Mouse (Mus musculus) embryonic facial prominence, embryonic 15.5 days (tissue): ENCODE data around the gene Spint4. TPM values are rescaled to one million over a fixed set of nuclear protein-coding genes. Genes with fewer than 3 reads are reported as not detected.
A peak's percentile ranks its signal among the peaks of the same experiment; 100 is the strongest.

Source experiments
- ATAC-seq: fragments of 200-750 bp; cut with Nextera tagmentation; 2 replicates; pipeline ENCODE4 v1.8.0; 2017; ENCODE audit warnings: low read depth, moderate TSS enrichment; ENCODE audit not compliant: insufficient number of reproducible peaks, low FRiP score, low TSS enrichment
- H3K27ac ChIP-seq: fragments of 300-500 bp; sonication (generic); replicated peaks from 2 replicates; pipeline ENCODE4 v1.5.1; 2015; ENCODE audit warnings: mild to moderate bottlenecking, inconsistent platforms
- H3K27me3 ChIP-seq: fragments of 300-500 bp; sonication (generic); 2 replicates; pipeline ENCODE4 v1.6.1; 2015; ENCODE audit warnings: inconsistent platforms
- H3K36me3 ChIP-seq: fragments of 300-500 bp; sonication (generic); 2 replicates; pipeline ENCODE4 v1.6.1; 2015; ENCODE audit warnings: mild to moderate bottlenecking, inconsistent platforms
- H3K4me1 ChIP-seq: fragments of 300-500 bp; sonication (generic); 2 replicates; pipeline ENCODE4 v1.6.1; 2015; ENCODE audit warnings: inconsistent platforms
- H3K4me2 ChIP-seq: fragments of 300-500 bp; sonication (generic); replicated peaks from 2 replicates; pipeline ENCODE4 v1.6.1; 2015; ENCODE audit warnings: mild to moderate bottlenecking, inconsistent platforms
- H3K4me3 ChIP-seq: fragments of 300-500 bp; sonication (generic); replicated peaks from 2 replicates; pipeline ENCODE4 v1.5.1; 2015; ENCODE audit warnings: mild to moderate bottlenecking, inconsistent platforms
- H3K9ac ChIP-seq: fragments of 300-500 bp; sonication (generic); 2 replicates; pipeline ENCODE4 v1.6.1; 2015; ENCODE audit warnings: inconsistent platforms
- H3K9me3 ChIP-seq: fragments of 300-500 bp; sonication (generic); replicated peaks from 2 replicates; pipeline ENCODE4 v1.6.1; 2016; ENCODE audit warnings: inconsistent platforms
- WGBS: fragments of 180-500 bp; shearing (Covaris S2); methylation state at CpG from one replicate; pipeline ENCODE4 v1.1.7; 2015; 5-methylcytosine and 5-hydroxymethylcytosine counted together
- polyA plus RNA-seq: library from polyadenylated mRNA; unstranded; fragments of >200 nt; fragmentation: Nextera tagmentation; extraction: Ambion mirVana; gene quantifications from 2 replicates; pipeline ENCODE4 v1.2.1, GENCODE M21; 2015

Spint4 gene
- polyA plus RNA-seq: not detected in 2 replicates

DNA sequence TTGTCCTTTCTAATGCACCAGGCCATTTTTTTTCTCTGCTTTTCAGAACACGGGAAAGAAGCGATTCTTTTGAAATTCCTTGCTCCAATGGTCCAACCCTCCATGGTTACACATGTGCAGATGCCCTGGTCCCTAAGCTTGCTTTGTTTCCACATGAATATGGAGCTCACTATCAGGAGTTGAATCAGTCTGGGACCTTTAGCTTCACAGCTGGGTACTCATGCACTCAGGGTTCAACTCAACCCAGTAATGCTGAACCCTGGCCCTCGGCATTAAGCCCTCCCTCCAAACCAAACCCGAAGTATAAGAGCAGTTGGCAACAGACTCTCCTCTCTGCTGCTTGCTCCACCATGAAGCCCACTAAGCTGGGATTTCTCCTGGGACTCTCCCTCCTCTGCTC lies at the start of gene Spint4:
Spint4 (plus strand) TSS at position 301 of the 400 bp plus-strand sequence.
- H3K4me2 ChIP-seq: no peak within 1 kb of the TSS
- no peaks in the 10 kb centered on the region for H3K9me3 ChIP-seq
- WGBS: 84% methylated on average over 4 of the region's 4 CpGs
- no peak within 1 kb of the TSS for H3K9ac ChIP-seq
- no peaks in the 10 kb centered on the region for H3K36me3 ChIP-seq
- H3K27ac ChIP-seq: no peak within 1 kb of the TSS
- no peak for ATAC-seq
- H3K4me3 ChIP-seq: no peak within 1 kb of the TSS
- H3K4me1 ChIP-seq: no peaks in the 10 kb centered on the region
- no peaks in the 10 kb centered on the region for H3K27me3 ChIP-seq

GRCm38 (mm10) chr2:164655858-164656257 lies 42.4 kb upstream of the Spint4 start, which contains the start of gene Wfdc10:
TSS of gene Wfdc10 (plus strand) at chr2:164656046.
- Histone ChIP-seq H3K4me3 (no peak within 1 kb of the TSS), H3K9ac (no peak within 1 kb of the TSS), H3K27me3 (no peaks in the 10 kb centered on the region), H3K4me1 (no peaks in the 10 kb centered on the region), H3K9me3 (no peaks in the 10 kb centered on the region), H3K4me2 (no peak within 1 kb of the TSS), H3K36me3 (no peaks in the 10 kb centered on the region), H3K27ac (no peak within 1 kb of the TSS)
- WGBS: 14% methylated on average over 11 of the region's 11 CpGs
- ATAC-seq: no peak; the same call in 1 of the 2 replicates

DNA sequence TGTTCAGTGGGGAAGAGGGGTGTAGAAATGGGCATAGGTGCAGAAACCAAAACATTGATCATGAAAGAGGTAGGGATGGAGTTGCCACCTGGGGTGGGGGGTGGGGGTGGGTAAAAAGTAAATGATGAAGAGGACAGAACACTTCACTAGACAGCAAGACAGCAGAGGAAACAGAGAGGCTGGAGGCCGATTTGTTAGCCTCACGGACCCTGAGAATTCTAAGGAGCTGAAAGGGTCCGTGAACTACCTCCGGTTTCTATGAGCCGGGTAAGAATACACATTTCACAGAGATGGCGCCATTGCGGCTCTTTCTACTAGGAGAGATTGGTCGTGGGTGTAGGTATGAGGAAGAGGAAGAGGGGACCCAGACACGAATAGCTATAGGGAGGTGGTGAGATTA lies 41.8 kb upstream of the Spint4 start, which contains the start of gene Wfdc9:
Wfdc9 (minus strand) TSS at position 101 of the 400 bp plus-strand sequence.
- no peak for ATAC-seq
- no peak within 1 kb of the TSS for H3K27ac ChIP-seq
- H3K36me3 ChIP-seq: no peaks in the 10 kb centered on the region
- no peaks in the 10 kb centered on the region for H3K4me1 ChIP-seq
- H3K4me2 ChIP-seq: no peak within 1 kb of the TSS
- no peak within 1 kb of the TSS for H3K4me3 ChIP-seq
- H3K9me3 ChIP-seq: no peaks in the 10 kb centered on the region
- no peak within 1 kb of the TSS for H3K9ac ChIP-seq
- H3K27me3 ChIP-seq: no peaks in the 10 kb centered on the region
- 82% methylated on average over 9 of the region's 9 CpGs for WGBS

- no peaks in the 10 kb centered on the region for H3K27me3 ChIP-seq
- no peak overlapping the region for H3K9ac ChIP-seq
- H3K4me3 ChIP-seq: no peak overlapping the region
- no peak for ATAC-seq
- H3K4me2 ChIP-seq: no peak overlapping the region
- no peak overlapping the region for H3K27ac ChIP-seq
- H3K36me3 ChIP-seq: no peaks in the 10 kb centered on the region
- WGBS: 88% methylated on average over 7 of the region's 7 CpGs
- H3K9me3 ChIP-seq: no peaks in the 10 kb centered on the region
- H3K4me1 ChIP-seq: no peaks in the 10 kb centered on the region
These were observed 33.5 kb upstream of the Spint4 start for GRCm38 (mm10) chr2:164664851-164665250.

DNA sequence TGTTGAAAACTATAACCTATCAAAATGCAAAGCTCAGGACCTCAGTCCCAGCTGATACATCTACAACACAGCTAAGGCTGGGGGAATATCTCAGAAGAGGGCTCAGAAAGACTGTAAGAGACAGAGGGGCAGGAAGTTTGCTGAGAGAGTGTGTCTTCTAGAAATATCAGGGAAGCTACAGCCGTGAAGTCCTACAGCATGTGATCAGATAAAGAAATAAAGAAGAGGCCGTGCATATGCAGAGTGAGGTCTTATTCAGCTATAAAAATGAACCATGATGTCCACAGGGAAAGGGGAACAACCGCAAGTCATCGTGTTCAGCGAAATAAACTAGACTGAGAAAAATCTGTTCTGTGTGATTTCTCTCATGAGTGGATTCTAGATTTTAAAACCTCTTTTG lies 28.0 kb upstream of the Spint4 start:
- no peak overlapping the region for H3K4me3 ChIP-seq
- H3K4me1 ChIP-seq: no peaks in the 10 kb centered on the region
- H3K36me3 ChIP-seq: no peaks in the 10 kb centered on the region
- H3K9me3 ChIP-seq: no peaks in the 10 kb centered on the region
- H3K9ac ChIP-seq: no peak overlapping the region
- H3K4me2 ChIP-seq: no peak overlapping the region
- WGBS: 82% methylated on average over 5 of the region's 5 CpGs
- H3K27me3 ChIP-seq: no peaks in the 10 kb centered on the region
- no peak overlapping the region for H3K27ac ChIP-seq
- ATAC-seq: no peak

DNA sequence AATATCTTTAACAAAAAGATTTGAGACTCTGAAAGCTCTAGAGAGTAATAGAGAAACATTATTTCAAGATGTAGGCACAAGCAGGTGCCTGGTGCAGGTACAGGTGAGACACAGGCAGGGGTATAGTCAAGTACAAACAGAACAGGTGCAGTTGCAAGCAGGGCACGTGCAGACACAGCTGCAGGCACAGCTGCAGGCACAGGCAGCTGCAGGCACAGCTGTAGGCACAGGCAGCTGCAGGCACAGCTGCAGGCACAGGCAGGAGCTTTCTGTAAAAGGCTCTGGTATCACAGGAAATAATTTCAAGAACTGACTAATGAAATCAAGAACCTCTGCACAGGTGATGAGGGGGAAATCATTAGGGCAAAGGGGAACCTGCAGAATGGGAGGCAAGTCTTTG lies 27.4 kb upstream of the Spint4 start:
- no peaks in the 10 kb centered on the region for H3K4me1 ChIP-seq
- H3K9me3 ChIP-seq: no peaks in the 10 kb centered on the region
- no peak overlapping the region for H3K9ac ChIP-seq
- H3K4me2 ChIP-seq: no peak overlapping the region
- H3K4me3 ChIP-seq: no peak overlapping the region
- ATAC-seq: no peak
- WGBS: 21% methylated on average over 1 of the region's 1 CpGs
- H3K36me3 ChIP-seq: no peaks in the 10 kb centered on the region
- no peaks in the 10 kb centered on the region for H3K27me3 ChIP-seq
- no peak overlapping the region for H3K27ac ChIP-seq

GRCm38 (mm10) chr2:164673987-164674386 lies 24.3 kb upstream of the Spint4 start, which contains the start of gene Wfdc11:
TSS of gene Wfdc11 (minus strand) at chr2:164674087.
- ATAC-seq: no peak
- 64% methylated on average over 7 of the region's 7 CpGs for WGBS
- H3K27me3 ChIP-seq: no peaks in the 10 kb centered on the region
- H3K9me3 ChIP-seq: no peaks in the 10 kb centered on the region
- H3K4me3 ChIP-seq: no peak within 1 kb of the TSS
- H3K4me2 ChIP-seq: no peak within 1 kb of the TSS
- no peaks in the 10 kb centered on the region for H3K36me3 ChIP-seq
- H3K27ac ChIP-seq: no peak within 1 kb of the TSS
- H3K4me1 ChIP-seq: peaks cover 3% of the 10 kb centered on the region; the same call in 1 of the 2 replicates
- no peak within 1 kb of the TSS for H3K9ac ChIP-seq

GRCm38 (mm10) chr2:164676103-164676502 lies 22.2 kb upstream of the Spint4 start:
- no peaks in the 10 kb centered on the region for H3K9me3 ChIP-seq
- 71% methylated on average over 7 of the region's 7 CpGs for WGBS
- H3K36me3 ChIP-seq: no peaks in the 10 kb centered on the region
- no peak overlapping the region for H3K27ac ChIP-seq
- peaks cover 6% of the 10 kb centered on the region; the same call in 1 of the 2 replicates for H3K4me1 ChIP-seq
- no peak overlapping the region for H3K4me2 ChIP-seq
- ATAC-seq: no peak
- H3K27me3 ChIP-seq: no peaks in the 10 kb centered on the region
- H3K9ac ChIP-seq: no peak overlapping the region
- no peak overlapping the region for H3K4me3 ChIP-seq

DNA sequence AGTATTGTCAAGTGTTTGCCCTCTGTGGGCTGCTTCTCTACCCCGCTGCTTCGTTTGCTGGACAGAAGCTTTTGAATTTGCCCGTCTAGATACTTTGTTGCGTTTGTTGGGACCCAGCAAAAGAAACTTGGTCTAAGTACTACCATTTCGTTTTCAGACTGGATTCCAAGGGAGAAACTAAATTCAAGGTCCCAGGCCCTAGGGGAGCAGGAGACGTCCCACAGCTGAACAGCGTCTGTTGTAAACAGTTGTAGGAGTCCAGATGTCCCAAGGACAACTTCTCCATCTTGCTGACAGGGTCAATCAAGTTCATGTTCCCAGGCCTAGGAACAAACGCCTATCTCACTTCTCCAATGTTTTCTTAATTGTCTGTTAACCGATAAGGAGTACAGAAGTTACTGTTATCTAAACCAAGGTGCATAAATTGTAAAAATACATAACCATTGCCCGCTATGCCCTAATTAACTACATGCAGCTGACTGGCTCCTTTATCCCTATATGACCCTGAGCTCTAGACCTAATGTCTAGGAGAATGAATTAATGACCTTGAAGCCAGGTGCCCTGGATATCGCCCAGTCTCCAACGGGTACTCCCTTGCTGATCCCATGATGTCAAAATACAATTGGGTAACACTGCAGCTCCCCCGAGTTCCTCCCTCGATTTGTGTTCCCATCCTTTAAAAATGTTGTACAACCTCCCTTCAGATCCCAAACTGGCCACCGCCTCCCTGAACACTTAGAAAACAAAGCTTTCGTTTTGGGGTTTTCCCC lies 21.2 kb upstream of the Spint4 start:
- Histone ChIP-seq H3K27me3 (no peaks in the 10 kb centered on the region), H3K9me3 (no peaks in the 10 kb centered on the region), H3K4me2 (no peak overlapping the region), H3K27ac (no peak overlapping the region), H3K9ac (no peak overlapping the region), H3K4me1 (peaks cover 6% of the 10 kb centered on the region; the same call in 1 of the 2 replicates), H3K36me3 (no peaks in the 10 kb centered on the region), H3K4me3 (no peak overlapping the region)
- no peak for ATAC-seq
- 80% methylated on average over 16 of the region's 16 CpGs for WGBS

DNA sequence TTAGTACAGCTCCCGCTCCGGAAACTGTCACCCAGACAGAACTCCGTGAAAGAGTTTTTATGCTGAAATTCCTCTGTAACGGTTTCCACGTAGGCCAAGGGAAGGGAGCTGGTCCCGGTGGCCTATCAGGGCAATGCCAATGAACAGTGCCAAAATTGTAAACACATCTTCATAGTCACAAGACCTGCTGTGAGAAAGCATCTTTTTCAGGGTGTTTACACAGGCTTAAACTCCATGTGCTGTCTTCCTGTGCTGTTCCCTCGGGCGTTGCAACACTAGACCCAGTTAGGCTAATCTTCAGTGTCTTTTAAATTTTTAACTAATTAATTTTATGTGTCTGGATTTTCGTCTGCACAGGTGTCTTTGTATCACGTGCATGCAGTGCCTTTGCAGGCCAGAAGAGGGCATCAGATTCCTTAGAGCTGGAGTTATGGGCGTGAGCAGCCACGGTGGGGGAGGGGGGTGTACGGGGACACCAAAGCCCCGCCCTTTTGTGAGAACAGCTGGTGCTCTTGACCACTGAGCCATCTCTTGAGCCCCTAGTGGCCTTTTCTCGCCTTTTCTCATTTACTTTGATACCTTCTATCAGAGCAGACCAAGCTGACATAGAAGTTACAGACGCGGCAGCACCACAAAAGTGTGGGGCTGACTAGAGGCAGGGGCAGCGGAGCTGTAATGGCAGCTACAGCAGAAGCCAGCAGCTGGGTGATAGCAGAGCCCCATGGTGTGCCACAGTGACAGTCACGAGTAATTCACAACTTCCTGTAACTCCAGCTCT lies 19.3 kb upstream of the Spint4 start:
- no peak for ATAC-seq
- Histone ChIP-seq H3K9me3 (no peaks in the 10 kb centered on the region), H3K36me3 (no peaks in the 10 kb centered on the region), H3K4me1 (peaks cover 6% of the 10 kb centered on the region; the same call in 1 of the 2 replicates), H3K27me3 (no peaks in the 10 kb centered on the region), H3K27ac (no peak overlapping the region), H3K4me2 (peak overlapping the region; percentile 44), H3K9ac (no peak overlapping the region), H3K4me3 (peak overlapping the region; percentile 33)
- WGBS: 19% methylated on average over 19 of the region's 19 CpGs

DNA sequence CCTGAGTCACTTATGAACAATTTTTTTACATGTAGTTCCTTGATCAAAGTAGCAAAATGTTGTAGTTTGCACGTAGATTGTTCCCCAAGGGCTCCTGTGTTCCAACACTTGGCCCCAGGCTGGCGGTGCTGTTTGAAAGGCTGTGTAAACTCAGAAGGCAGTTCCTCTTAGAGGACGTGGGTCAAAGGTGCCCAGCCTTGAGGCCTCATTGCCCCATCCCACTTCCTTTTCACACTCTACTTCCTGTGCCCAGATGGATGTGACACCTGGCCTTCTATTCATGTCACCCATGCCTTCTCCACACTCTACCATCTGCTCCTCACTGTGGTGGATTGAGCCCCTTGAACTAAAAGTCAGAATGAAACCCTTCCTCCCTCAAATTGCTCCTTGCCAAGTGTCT lies 18.4 kb upstream of the Spint4 start:
- Histone ChIP-seq H3K36me3 (no peaks in the 10 kb centered on the region), H3K4me1 (peaks cover 6% of the 10 kb centered on the region; the same call in 1 of the 2 replicates), H3K9me3 (no peaks in the 10 kb centered on the region), H3K27ac (no peak overlapping the region), H3K27me3 (no peaks in the 10 kb centered on the region), H3K9ac (no peak overlapping the region), H3K4me3 (no peak overlapping the region), H3K4me2 (no peak overlapping the region)
- ATAC-seq: no peak
- WGBS: 38% methylated on average over 3 of the region's 3 CpGs
